Comparison of ENCODE assay signal across 11 mouse cellular contexts in the genomic region with DNA sequence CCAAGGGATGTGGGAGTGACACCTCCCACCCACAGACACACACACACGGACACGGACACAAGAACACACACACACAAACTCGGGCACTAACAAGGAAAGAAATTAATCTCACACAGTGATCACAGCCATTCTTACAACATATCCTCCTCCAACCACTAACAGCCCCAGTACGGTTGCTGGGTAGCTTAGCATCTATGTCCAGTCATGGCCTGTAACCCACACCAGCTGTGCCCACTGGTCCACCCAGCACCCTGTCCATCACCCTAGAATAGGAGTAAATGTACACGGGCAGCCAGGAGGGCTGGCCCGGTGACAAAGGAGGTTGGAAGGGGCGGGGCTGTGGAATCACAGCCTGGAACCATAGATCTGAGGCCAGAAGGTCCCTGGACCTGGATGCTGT.
DNase-seq lines count a peak whose midpoint lies in the region; ATAC-seq lines count a peak whose summit lies in the region.
"Had no signal": no experiment of that assay in that cellular context is flagged by ENCODE, and none has a peak within 500 bp of the region (broad histone marks: within the 10 kb centered on the region; RNA-seq: fewer than 3 reads in every experiment).

No protein-coding gene starts in this region.

- H3K4me3 ChIP-seq in heart, embryonic 15.5 days, result no peak overlapping the region
- H3K4me3 ChIP-seq in forebrain, embryonic 11.5 days (ENCODE audit: low read depth, low read length), result no peak overlapping the region
- no peak overlapping the region for H3K4me3 ChIP-seq in intestine, embryonic 15.5 days (replicated peaks)
- H3K4me3 ChIP-seq in midbrain, embryonic 15.5 days, result no peak overlapping the region
- H3K4me3 ChIP-seq: heart, embryonic 13.5 days had no signal

- no peak for DNase-seq in heart, adult 11 months
- no peak for DNase-seq in forebrain, embryonic 11.5 days (ENCODE audit: low spot score)
- DNase-seq in adrenal gland, adult (ENCODE audit: inconsistent age in 2 of 2, low spot score in 1 of 2), result no peak
- DNase-seq in right cerebral cortex, adult 18-20 months, result no peak
- DNase-seq in urinary bladder, postnatal 4 days (ENCODE audit: low spot score in 2 of 2), result no peak
- DNase-seq: adrenal gland, postnatal 36 days; lung, adult 18-20 months had no signal

- no peak overlapping the region for H3K4me2 ChIP-seq in heart, embryonic 15.5 days
- H3K4me2 ChIP-seq in forebrain, embryonic 11.5 days (ENCODE audit: low read depth, low read length, severe bottlenecking), result no peak overlapping the region
- H3K4me2 ChIP-seq in intestine, embryonic 15.5 days (replicated peaks), result no peak overlapping the region
- peak overlapping the region; percentile 44; the same call in 1 of the 2 replicates for H3K4me2 ChIP-seq in midbrain, embryonic 15.5 days

- WGBS in heart, embryonic 15.5 days, result 73% methylated on average over 7 of the region's 7 CpGs
- 73% methylated on average over 7 of the region's 7 CpGs for WGBS in forebrain, embryonic 11.5 days
- WGBS in intestine, embryonic 15.5 days, result 74% methylated on average over 7 of the region's 7 CpGs
- WGBS in midbrain, embryonic 15.5 days, result 57% methylated on average over 7 of the region's 7 CpGs

- H3K4me1 ChIP-seq in heart, embryonic 15.5 days (replicated peaks), result peaks cover 56% of the 10 kb centered on the region
- peaks cover 33% of the 10 kb centered on the region for H3K4me1 ChIP-seq in forebrain, embryonic 11.5 days (replicated peaks; ENCODE audit: control insufficient read depth, insufficient read depth, low read length)
- peaks cover 35% of the 10 kb centered on the region for H3K4me1 ChIP-seq in intestine, embryonic 15.5 days (replicated peaks)
- peaks cover 58% of the 10 kb centered on the region for H3K4me1 ChIP-seq in midbrain, embryonic 15.5 days

- ATAC-seq in heart, embryonic 15.5 days (replicated peaks; ENCODE audit: insufficient number of reproducible peaks, insufficient read depth, low FRiP score, low read depth), result no peak
- ATAC-seq in forebrain, embryonic 11.5 days (replicated peaks; ENCODE audit: low FRiP score), result no peak
- peak; percentile 5; the same call in 1 of the 2 replicates for ATAC-seq in intestine, embryonic 15.5 days
- peak; percentile 19 for ATAC-seq in midbrain, embryonic 15.5 days (replicated peaks)

- H3K9ac ChIP-seq in heart, embryonic 15.5 days, result no peak overlapping the region
- H3K9ac ChIP-seq in forebrain, embryonic 11.5 days (ENCODE audit: low read length), result no peak overlapping the region
- no peak overlapping the region for H3K9ac ChIP-seq in intestine, embryonic 15.5 days
- H3K9ac ChIP-seq in midbrain, embryonic 15.5 days, result no peak overlapping the region
- H3K9ac ChIP-seq: heart, embryonic 13.5 days had no signal

- no peaks in the 10 kb centered on the region for H3K27me3 ChIP-seq in heart, embryonic 15.5 days
- no peaks in the 10 kb centered on the region for H3K27me3 ChIP-seq in forebrain, embryonic 11.5 days (ENCODE audit: control insufficient read depth, insufficient read depth, low read length)
- no peaks in the 10 kb centered on the region for H3K27me3 ChIP-seq in intestine, embryonic 15.5 days (replicated peaks)
- H3K27me3 ChIP-seq in midbrain, embryonic 15.5 days (replicated peaks), result no peaks in the 10 kb centered on the region

- H3K27ac ChIP-seq in heart, embryonic 15.5 days, result 0 out of 2 replicates have a peak overlapping the region, but pooled peaks have one; percentile 0
- peak overlapping the region; percentile 15; the same call in 1 of the 2 replicates for H3K27ac ChIP-seq in forebrain, embryonic 11.5 days (ENCODE audit: low read depth, low read length)
- H3K27ac ChIP-seq in intestine, embryonic 15.5 days, result no peak overlapping the region
- H3K27ac ChIP-seq in midbrain, embryonic 15.5 days, result peak overlapping the region; percentile 71

- no peaks in the 10 kb centered on the region for H3K36me3 ChIP-seq in heart, embryonic 15.5 days
- no peaks in the 10 kb centered on the region for H3K36me3 ChIP-seq in forebrain, embryonic 11.5 days (ENCODE audit: control insufficient read depth, insufficient read depth, low read length)
- H3K36me3 ChIP-seq in intestine, embryonic 15.5 days, result no peaks in the 10 kb centered on the region
- H3K36me3 ChIP-seq in midbrain, embryonic 15.5 days (replicated peaks), result no peaks in the 10 kb centered on the region
- H3K36me3 ChIP-seq: heart, embryonic 13.5 days had no signal

- H3K9me3 ChIP-seq in heart, embryonic 15.5 days (replicated peaks), result no peaks in the 10 kb centered on the region
- no peaks in the 10 kb centered on the region for H3K9me3 ChIP-seq in forebrain, embryonic 11.5 days (ENCODE audit: control insufficient read depth, low read length)
- H3K9me3 ChIP-seq in intestine, embryonic 15.5 days, result no peaks in the 10 kb centered on the region
- no peaks in the 10 kb centered on the region for H3K9me3 ChIP-seq in midbrain, embryonic 15.5 days
- H3K9me3 ChIP-seq: heart, embryonic 13.5 days had no signal

Comparison
In these comparisons a context has a peak if more than half of its experiments do, and no peak if none do; other contexts are left out.
1. ATAC-seq: peak in intestine, embryonic 15.5 days (single experiment) and midbrain, embryonic 15.5 days (single experiment); none in heart, embryonic 15.5 days (single experiment) and forebrain, embryonic 11.5 days (single experiment).